Mouse (Mus musculus): ENCODE measurements around the gene Mki67.

GRCm38 (mm10) chr7:135653601-135654000, 62.6 kb downstream of the Mki67 start:
- TF ChIP-seq CTCF (IDR thresholded peaks at IDR 0.05; ENCODE audit: extremely low read depth, insufficient read depth, insufficient read length, insufficient replicate concordance) (no peak), POLR2A (IDR thresholded peaks at IDR 0.05; ENCODE audit: low read depth, low read length) (no peak)

All from spleen, adult 2 months (tissue).